ENCODE assay signal across 12 mouse cellular contexts in genomic region chr10:81556282-81556681, GRCm38 (mm10). TPM values are rescaled to one million over a fixed set of nuclear protein-coding genes. Genes with fewer than 3 reads are reported as not detected.
A peak's percentile ranks its signal among the peaks of the same experiment; 100 is the strongest.
DNase-seq lines count a peak whose midpoint lies in the region; ATAC-seq and TF ChIP-seq lines count a peak whose summit lies in the region.
"Had no signal": no experiment of that assay in that cellular context is flagged by ENCODE, and none has a peak within 500 bp of the region (broad histone marks: within the 10 kb centered on the region; RNA-seq: fewer than 3 reads in every experiment).

No protein-coding gene starts in this region.

- no peaks in the 10 kb centered on the region for H3K36me3 ChIP-seq in forebrain, embryonic 11.5 days (ENCODE audit: control insufficient read depth, insufficient read depth, low read length)

- no peak overlapping the region for H3K27ac ChIP-seq in gastrocnemius, adult 2 months
- H3K27ac ChIP-seq in forebrain, embryonic 11.5 days (ENCODE audit: low read depth, low read length): no peak overlapping the region
- H3K27ac ChIP-seq: hindbrain, embryonic 14.5 days had no signal

- WGBS in lung, adult 2 months: 75% methylated on average over 3 of the region's 3 CpGs
- 78% methylated on average over 3 of the region's 3 CpGs for WGBS in forebrain, embryonic 11.5 days

- H3K9me3 ChIP-seq in forebrain, embryonic 11.5 days (ENCODE audit: control insufficient read depth, low read length): no peaks in the 10 kb centered on the region

- no peak for DNase-seq in gastrocnemius, adult 2 months
- no peak for DNase-seq in gastrocnemius, postnatal 36 days
- DNase-seq in lung, adult 2 months: no peak
- DNase-seq in lung, postnatal 36 days: no peak
- DNase-seq in ES-CJ7 (ENCODE audit: low read depth, low spot score): peak; percentile 68
- DNase-seq in naive thymus-derived CD4-positive, alpha-beta T cell, adult 2 months (ENCODE audit: low read depth): peak; percentile 52
- DNase-seq in forebrain, embryonic 11.5 days (ENCODE audit: low spot score): no peak
- DNase-seq: kidney, postnatal 14 days had no signal

- H3K27me3 ChIP-seq in forebrain, embryonic 11.5 days (ENCODE audit: control insufficient read depth, insufficient read depth, low read length): no peaks in the 10 kb centered on the region

- peaks cover 9% of the 10 kb centered on the region for H3K4me1 ChIP-seq in lung, adult 2 months (ENCODE audit: control insufficient read depth, insufficient read depth, low read length)
- peaks cover 6% of the 10 kb centered on the region for H3K4me1 ChIP-seq in forebrain, embryonic 11.5 days (replicated peaks; ENCODE audit: control insufficient read depth, insufficient read depth, low read length)

- H3K9ac ChIP-seq in forebrain, embryonic 11.5 days (ENCODE audit: low read length): no peak overlapping the region
- H3K9ac ChIP-seq: hindbrain, embryonic 14.5 days had no signal

- no peak for TF ChIP-seq POLR2A in lung, adult 2 months (IDR thresholded peaks at IDR 0.05; ENCODE audit: borderline replicate concordance, extremely low read depth, low read depth, low read length)

- H3K4me2 ChIP-seq in forebrain, embryonic 11.5 days (ENCODE audit: low read depth, low read length, severe bottlenecking): no peak overlapping the region
- H3K4me2 ChIP-seq: heart, embryonic 11.5 days; hindbrain, embryonic 14.5 days had no signal

- no peak overlapping the region for H3K4me3 ChIP-seq in gastrocnemius, adult 2 months
- no peak overlapping the region for H3K4me3 ChIP-seq in lung, adult 2 months (replicated peaks; ENCODE audit: extremely low read depth, low read depth, low read length)
- H3K4me3 ChIP-seq in forebrain, embryonic 11.5 days (ENCODE audit: low read depth, low read length): no peak overlapping the region

- peak; percentile 51 for TF ChIP-seq CTCF in gastrocnemius, adult 2 months (IDR thresholded peaks at IDR 0.05)
- TF ChIP-seq CTCF in lung, adult 2 months (IDR thresholded peaks at IDR 0.05; ENCODE audit: insufficient read depth, low read length): 0 out of 2 replicates have a peak, but pooled peaks have one; percentile 27

- intact Hi-C loops in gastrocnemius, adult 2 months (cut with DNase I): no loop called here
- intact Hi-C loops in gastrocnemius, postnatal 36 days (cut with DNase I): no loop called here

- ATAC-seq in megakaryocyte, adult 5-6 weeks (ENCODE audit: poor library complexity, severe bottlenecking): no peak
- no peak for ATAC-seq in forebrain, embryonic 11.5 days (replicated peaks; ENCODE audit: low FRiP score)
- ATAC-seq: activated CD4-positive, CD25-positive, alpha-beta regulatory T cell, adult 4 months had no signal

RNA-seq across cellular contexts. Expression of gene Aes, which starts 3.0 kb away (rescaled TPM):
- total RNA-seq in gastrocnemius, adult 2 months (2021): 100 to 1,000 TPM; 847 to 871 TPM
- total RNA-seq in gastrocnemius, postnatal 36 days (2021): 100 to 1,000 TPM; 847 to 848 TPM
- polyA plus RNA-seq in lung, adult 2 months (2012; rRNA removed): 1,275 and 1,423 TPM in 2 replicates
- 345 and 384 TPM in 2 replicates for total RNA-seq in megakaryocyte, adult 5-6 weeks (2015)
- total RNA-seq in megakaryocyte, adult 5-6 weeks (2017): 238 and 282 TPM in 2 replicates
- polyA plus RNA-seq in forebrain, embryonic 11.5 days (2014; fragmentation: Nextera tagmentation; extraction: Ambion mirVana): 324 and 355 TPM in 2 replicates

RNA-seq across cellular contexts. Expression of gene Gna11, which starts 11.3 kb away (rescaled TPM):
- total RNA-seq in gastrocnemius, adult 2 months (2021): 10 to 100 TPM; 25.7 to 30.3 TPM
- 10 to 100 TPM; 23.6 TPM for total RNA-seq in gastrocnemius, postnatal 36 days (2021)
- 114 and 117 TPM in 2 replicates for polyA plus RNA-seq in lung, adult 2 months (2012; rRNA removed)
- 4.9 and 7.8 TPM in 2 replicates for total RNA-seq in megakaryocyte, adult 5-6 weeks (2015)
- total RNA-seq in megakaryocyte, adult 5-6 weeks (2017): 7.1 and 8.1 TPM in 2 replicates
- polyA plus RNA-seq in forebrain, embryonic 11.5 days (2014; fragmentation: Nextera tagmentation; extraction: Ambion mirVana): 77.1 and 84.5 TPM in 2 replicates

RNA-seq across cellular contexts. Expression of gene Tle2, which starts 18.1 kb away (rescaled TPM):
- total RNA-seq in gastrocnemius, adult 2 months (2021): 1 to 10 TPM; 5.6 to 7.3 TPM
- total RNA-seq in gastrocnemius, postnatal 36 days (2021): 1 to 10 TPM; 4.4 to 4.7 TPM
- 164 and 218 TPM in 2 replicates for polyA plus RNA-seq in lung, adult 2 months (2012; rRNA removed)
- total RNA-seq in megakaryocyte, adult 5-6 weeks (2015): 1.1 and 3.3 TPM in 2 replicates
- total RNA-seq in megakaryocyte, adult 5-6 weeks (2017): 0.51 and 1.8 TPM in 2 replicates
- polyA plus RNA-seq in forebrain, embryonic 11.5 days (2014; fragmentation: Nextera tagmentation; extraction: Ambion mirVana): 7.2 and 8.1 TPM in 2 replicates

RNA-seq across cellular contexts. Expression of gene Gna15, which starts 32.3 kb away (rescaled TPM):
- under 1 TPM; 0.26 to 0.53 TPM for total RNA-seq in gastrocnemius, adult 2 months (2021)
- total RNA-seq in gastrocnemius, postnatal 36 days (2021): under 1 TPM in 1 of 2 experiments, not detected in 1; 0.20 TPM
- 8.5 and 9.5 TPM in 2 replicates for polyA plus RNA-seq in lung, adult 2 months (2012; rRNA removed)
- 34.3 and 35.9 TPM in 2 replicates for total RNA-seq in megakaryocyte, adult 5-6 weeks (2015)
- 31.5 and 42.4 TPM in 2 replicates for total RNA-seq in megakaryocyte, adult 5-6 weeks (2017)
- polyA plus RNA-seq in forebrain, embryonic 11.5 days (2014; fragmentation: Nextera tagmentation; extraction: Ambion mirVana): 0.45 and 0.68 TPM in 2 replicates

RNA-seq across cellular contexts. Expression of gene Tle6, which starts 44.6 kb away (rescaled TPM):
- total RNA-seq in gastrocnemius, adult 2 months (2021): 1 to 10 TPM; 5.6 to 6.7 TPM
- 1 to 10 TPM; 4.2 to 4.9 TPM for total RNA-seq in gastrocnemius, postnatal 36 days (2021)
- polyA plus RNA-seq in lung, adult 2 months (2012; rRNA removed): 33.3 and 41.6 TPM in 2 replicates
- total RNA-seq in megakaryocyte, adult 5-6 weeks (2015): 1.9 and 8.9 TPM in 2 replicates
- 6.5 and 11.4 TPM in 2 replicates for total RNA-seq in megakaryocyte, adult 5-6 weeks (2017)
- polyA plus RNA-seq in forebrain, embryonic 11.5 days (2014; fragmentation: Nextera tagmentation; extraction: Ambion mirVana): 3.9 and 7.7 TPM in 2 replicates

Comparison
In these comparisons a context has a peak if more than half of its experiments do, and no peak if none do; other contexts are left out.
1. DNase-seq: peak in ES-CJ7 (single experiment) and naive thymus-derived CD4-positive, alpha-beta T cell, adult 2 months (single experiment); none in gastrocnemius, adult 2 months (single experiment), gastrocnemius, postnatal 36 days (0 of 2), lung, adult 2 months (single experiment), lung, postnatal 36 days (single experiment) and forebrain, embryonic 11.5 days (single experiment).